Mouse (Mus musculus): ENCODE results near the gene Cox19. TPM values are rescaled to one million over a fixed set of nuclear protein-coding genes. Genes with fewer than 3 reads are reported as not detected.
A peak's percentile ranks its signal among the peaks of the same experiment; 100 is the strongest.
"Not testable (repeated sequence)": the region's sequence is repeated elsewhere in the genome, so short reads cannot be mapped to it uniquely, and the experiment has no call there.

The Cox19 gene
- polyA plus RNA-seq, 1 experiment from 2014 or later: 183 TPM

- Histone ChIP-seq H3K9me3 (ENCODE audit: control insufficient read depth, low read length) (no peaks in the 10 kb centered on the region), H3K27ac (ENCODE audit: low read length) (peak overlapping the region; percentile 85), H3K4me2 (ENCODE audit: low read depth, low read length) (no peak overlapping the region), H3K36me3 (ENCODE audit: control insufficient read depth, insufficient read depth, low read length) (peaks cover 29% of the 10 kb centered on the region), H3K4me3 (ENCODE audit: low read length) (no peak overlapping the region), H3K9ac (ENCODE audit: low read depth, low read length) (peak overlapping the region; percentile 35; the same call in 1 of the 2 replicates), H3K4me1 (ENCODE audit: control insufficient read depth, insufficient read depth, low read length) (peaks cover 8% of the 10 kb centered on the region; the same call in 1 of the 2 replicates), H3K27me3 (replicated peaks; ENCODE audit: control insufficient read depth, insufficient read depth, low read length) (no peaks in the 10 kb centered on the region)
- WGBS: 73% methylated on average over 13 of the region's 13 CpGs
- ATAC-seq: 0 out of 2 replicates have a peak, but pooled peaks have one; percentile 11
These were observed 13.3 kb downstream of the Cox19 start for GRCm38 (mm10) chr5:139337826-139338370.

DNA sequence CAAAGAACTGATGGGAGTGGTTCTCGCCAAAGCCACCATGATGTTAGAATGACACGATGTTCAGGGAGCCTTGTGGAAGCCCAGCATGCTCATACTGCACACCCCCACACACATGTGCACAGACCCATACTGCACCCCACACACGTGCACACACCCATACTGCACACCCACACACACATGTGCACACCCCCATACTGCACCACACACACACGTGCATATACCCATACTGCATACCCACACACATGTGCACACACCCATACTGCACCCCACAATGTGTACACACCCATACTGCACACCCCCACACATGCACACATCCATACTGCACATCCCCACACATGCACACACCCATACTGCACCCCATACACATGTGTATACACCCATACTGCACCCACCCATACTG is 15.6 kb downstream of the Cox19 start:
- Histone ChIP-seq H3K4me2 (ENCODE audit: low read depth, low read length) (no peak overlapping the region), H3K9me3 (ENCODE audit: control insufficient read depth, low read length) (no peaks in the 10 kb centered on the region), H3K36me3 (ENCODE audit: control insufficient read depth, insufficient read depth, low read length) (peaks cover 24% of the 10 kb centered on the region), H3K9ac (ENCODE audit: low read depth, low read length) (no peak overlapping the region), H3K27me3 (replicated peaks; ENCODE audit: control insufficient read depth, insufficient read depth, low read length) (no peaks in the 10 kb centered on the region), H3K4me3 (ENCODE audit: low read length) (no peak overlapping the region), H3K4me1 (ENCODE audit: control insufficient read depth, insufficient read depth, low read length) (peaks cover 17% of the 10 kb centered on the region), H3K27ac (ENCODE audit: low read length) (no peak overlapping the region)
- ATAC-seq: no peak
- 94% methylated on average over 4 of the region's 4 CpGs for WGBS

DNA sequence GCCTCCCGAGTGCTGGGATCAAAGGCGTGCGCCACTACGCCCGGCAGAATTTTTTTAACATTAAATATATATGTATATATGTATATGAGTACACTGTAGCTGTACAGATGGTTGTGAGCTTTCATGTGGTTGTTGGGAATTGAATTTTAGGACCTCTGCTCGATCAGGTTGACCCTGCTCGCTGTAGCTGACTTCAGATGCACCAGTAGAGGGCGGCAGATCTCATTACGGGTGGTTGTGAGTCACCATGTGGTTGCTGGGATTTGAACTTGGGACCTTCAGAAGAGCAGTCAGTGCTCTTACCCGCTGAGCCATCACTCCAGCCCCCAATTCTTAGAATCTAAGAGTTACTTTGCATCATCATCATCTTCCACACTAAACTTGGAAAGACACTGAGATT is 16.8 kb downstream of the Cox19 start:
- not testable (repeated sequence) for H3K9ac ChIP-seq (ENCODE audit: low read depth, low read length); H3K9me3 ChIP-seq (ENCODE audit: control insufficient read depth, low read length); H3K4me3 ChIP-seq (ENCODE audit: low read length); H3K4me2 ChIP-seq (ENCODE audit: low read depth, low read length); ATAC-seq; H3K27ac ChIP-seq (ENCODE audit: low read length); H3K27me3 ChIP-seq (replicated peaks; ENCODE audit: control insufficient read depth, insufficient read depth, low read length)
- Histone ChIP-seq H3K36me3 (ENCODE audit: control insufficient read depth, insufficient read depth, low read length) (peaks cover 12% of the 10 kb centered on the region), H3K4me1 (ENCODE audit: control insufficient read depth, insufficient read depth, low read length) (peaks cover 17% of the 10 kb centered on the region)
- 87% methylated on average over 10 of the region's 10 CpGs for WGBS

DNA sequence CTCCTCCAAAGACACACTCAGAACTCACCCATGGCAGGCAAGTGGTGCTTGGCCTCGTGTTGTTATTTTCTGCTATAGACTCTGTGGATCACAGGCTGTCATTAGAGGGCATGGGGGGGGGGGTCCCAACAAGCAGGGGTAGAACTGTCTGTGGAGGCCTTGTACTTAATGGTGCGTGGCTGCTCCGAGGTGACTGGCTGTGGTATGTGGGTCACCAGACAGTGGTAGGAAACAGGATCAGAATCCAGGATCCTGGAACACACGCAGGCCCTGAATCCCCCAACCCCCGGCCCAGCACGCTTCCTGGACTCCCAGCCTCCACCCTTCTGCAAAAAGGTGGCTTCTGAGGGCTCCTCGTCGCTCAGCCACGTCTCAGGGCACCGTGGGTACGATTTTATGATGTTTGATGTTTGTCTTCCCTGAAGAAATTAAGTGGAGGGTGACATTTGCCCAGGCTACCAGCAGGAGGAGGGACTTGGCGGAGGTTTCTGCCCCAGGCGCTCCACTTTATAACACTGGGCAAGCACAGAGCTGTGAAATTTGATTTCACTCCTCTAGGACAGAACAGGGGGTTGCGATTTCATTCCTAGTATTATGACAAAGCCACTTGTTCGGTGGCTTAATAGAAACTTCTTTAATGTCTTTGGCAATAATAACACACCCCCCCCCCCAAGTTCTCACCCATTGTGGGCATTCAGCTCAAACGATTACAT is 17.8 kb downstream of the Cox19 start:
- H3K4me3 ChIP-seq (ENCODE audit: low read length): no peak overlapping the region; the same call in 1 of the 2 replicates
- WGBS: 72% methylated on average over 16 of the region's 16 CpGs
- H3K27ac ChIP-seq (ENCODE audit: low read length): peak overlapping the region; percentile 94
- peak overlapping the region; percentile 41 for H3K4me2 ChIP-seq (ENCODE audit: low read depth, low read length)
- no peaks in the 10 kb centered on the region for H3K9me3 ChIP-seq (ENCODE audit: control insufficient read depth, low read length)
- no peaks in the 10 kb centered on the region for H3K27me3 ChIP-seq (replicated peaks; ENCODE audit: control insufficient read depth, insufficient read depth, low read length)
- peaks cover 13% of the 10 kb centered on the region for H3K4me1 ChIP-seq (ENCODE audit: control insufficient read depth, insufficient read depth, low read length)
- H3K36me3 ChIP-seq (ENCODE audit: control insufficient read depth, insufficient read depth, low read length): peaks cover 11% of the 10 kb centered on the region; the same call in 1 of the 2 replicates
- H3K9ac ChIP-seq (ENCODE audit: low read depth, low read length): peak overlapping the region; percentile 60
- ATAC-seq: no peak

DNA sequence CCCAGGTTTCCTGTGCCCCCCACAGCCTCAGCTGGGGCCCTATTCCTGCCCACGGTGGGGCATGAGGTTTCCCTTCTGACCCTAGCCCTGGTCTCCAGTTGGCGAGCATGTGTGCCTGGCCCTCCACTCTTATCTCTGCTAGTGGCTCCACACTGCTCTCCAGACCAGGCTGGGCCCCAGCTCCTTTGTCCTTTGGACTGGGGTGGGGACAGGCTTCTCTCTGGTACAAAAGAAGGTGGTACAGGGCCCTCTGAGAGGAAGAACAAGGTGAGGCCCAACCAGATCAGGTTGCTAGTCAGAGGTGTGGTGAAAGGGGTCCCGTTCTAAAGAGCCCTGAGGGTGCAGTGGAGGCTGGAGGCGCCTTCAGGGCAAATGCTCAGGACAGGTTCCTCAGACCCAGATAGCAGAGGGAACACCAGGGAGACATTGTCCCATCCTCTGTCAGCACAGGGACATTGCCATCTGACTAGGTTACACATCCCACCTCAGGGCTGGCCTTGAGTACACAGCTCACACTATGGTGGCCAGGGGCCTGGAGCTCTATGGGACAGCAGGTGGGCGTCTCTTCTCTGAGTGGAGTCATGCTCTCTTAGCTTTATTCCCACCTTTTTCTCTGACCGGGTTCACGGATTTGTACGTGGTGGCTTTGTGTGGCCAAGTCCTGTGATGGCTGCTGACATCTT is 18.5 kb downstream of the Cox19 start:
- no peaks in the 10 kb centered on the region for H3K27me3 ChIP-seq (replicated peaks; ENCODE audit: control insufficient read depth, insufficient read depth, low read length)

GRCm38 (mm10) chr5:139331742-139332141 is 19.5 kb downstream of the Cox19 start:
- H3K27ac ChIP-seq (ENCODE audit: low read length): peak overlapping the region; percentile 95
- peak overlapping the region; percentile 48 for H3K9ac ChIP-seq (ENCODE audit: low read depth, low read length)
- ATAC-seq: peak; percentile 51
- peaks cover 6% of the 10 kb centered on the region; the same call in 1 of the 2 replicates for H3K36me3 ChIP-seq (ENCODE audit: control insufficient read depth, insufficient read depth, low read length)
- H3K27me3 ChIP-seq (replicated peaks; ENCODE audit: control insufficient read depth, insufficient read depth, low read length): no peaks in the 10 kb centered on the region
- peaks cover 8% of the 10 kb centered on the region for H3K4me1 ChIP-seq (ENCODE audit: control insufficient read depth, insufficient read depth, low read length)
- H3K9me3 ChIP-seq (ENCODE audit: control insufficient read depth, low read length): no peaks in the 10 kb centered on the region
- WGBS: 13% methylated on average over 8 of the region's 8 CpGs
- no peak overlapping the region for H3K4me3 ChIP-seq (ENCODE audit: low read length)
- no peak overlapping the region for H3K4me2 ChIP-seq (ENCODE audit: low read depth, low read length)

More for the DNA sequence above, 18.5 kb downstream of the Cox19 start:
- Histone ChIP-seq H3K4me3 (ENCODE audit: low read length) (no peak overlapping the region; the same call in 1 of the 2 replicates), H3K9ac (ENCODE audit: low read depth, low read length) (peak overlapping the region; percentile 60), H3K4me2 (ENCODE audit: low read depth, low read length) (peak overlapping the region; percentile 41), H3K4me1 (ENCODE audit: control insufficient read depth, insufficient read depth, low read length) (peaks cover 8% of the 10 kb centered on the region), H3K27ac (ENCODE audit: low read length) (peak overlapping the region; percentile 95), H3K36me3 (ENCODE audit: control insufficient read depth, insufficient read depth, low read length) (peaks cover 11% of the 10 kb centered on the region; the same call in 1 of the 2 replicates), H3K9me3 (ENCODE audit: control insufficient read depth, low read length) (no peaks in the 10 kb centered on the region)
- ATAC-seq: peak; percentile 93
- 76% methylated on average over 8 of the region's 8 CpGs for WGBS

DNA sequence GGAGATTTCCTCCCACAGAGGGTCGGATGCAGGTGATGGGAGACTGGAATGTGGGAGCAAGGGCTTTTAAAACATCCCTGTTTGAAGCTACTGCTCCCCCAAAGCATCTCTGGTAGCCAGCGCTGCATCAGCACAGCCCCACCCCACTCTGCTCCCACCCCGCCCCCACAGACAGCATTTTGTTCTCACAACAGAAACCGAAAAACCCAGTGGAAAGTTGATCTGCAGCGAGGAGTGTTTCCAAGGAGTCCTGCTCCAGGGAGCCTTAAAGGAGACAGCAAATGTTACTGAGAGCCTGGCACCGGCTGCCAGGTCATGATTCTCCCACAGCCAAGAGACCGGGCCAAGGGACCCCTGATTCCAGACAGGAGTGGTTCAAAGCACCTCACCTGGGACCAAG is 20.5 kb downstream of the Cox19 start:
- H3K36me3 ChIP-seq (ENCODE audit: control insufficient read depth, insufficient read depth, low read length): peaks cover 5% of the 10 kb centered on the region; the same call in 1 of the 2 replicates
- H3K4me3 ChIP-seq (ENCODE audit: low read length): no peak overlapping the region
- no peak for ATAC-seq
- no peak overlapping the region for H3K27ac ChIP-seq (ENCODE audit: low read length)
- H3K9ac ChIP-seq (ENCODE audit: low read depth, low read length): 0 out of 2 replicates have a peak overlapping the region, but pooled peaks have one; percentile 37
- peaks cover 11% of the 10 kb centered on the region for H3K4me1 ChIP-seq (ENCODE audit: control insufficient read depth, insufficient read depth, low read length)
- 68% methylated on average over 7 of the region's 7 CpGs for WGBS
- H3K4me2 ChIP-seq (ENCODE audit: low read depth, low read length): no peak overlapping the region
- no peaks in the 10 kb centered on the region for H3K9me3 ChIP-seq (ENCODE audit: control insufficient read depth, low read length)
- 0 out of 2 replicates have a peak, but pooled peaks cover 3% of the 10 kb centered on the region for H3K27me3 ChIP-seq (replicated peaks; ENCODE audit: control insufficient read depth, insufficient read depth, low read length)

GRCm38 (mm10) chr5:139327634-139328020 is 23.6 kb downstream of the Cox19 start:
- Histone ChIP-seq H3K36me3 (ENCODE audit: control insufficient read depth, insufficient read depth, low read length) (no peaks in the 10 kb centered on the region), H3K4me2 (ENCODE audit: low read depth, low read length) (no peak overlapping the region), H3K27me3 (replicated peaks; ENCODE audit: control insufficient read depth, insufficient read depth, low read length) (peaks cover 17% of the 10 kb centered on the region; the same call in 1 of the 2 replicates), H3K4me3 (ENCODE audit: low read length) (no peak overlapping the region), H3K4me1 (ENCODE audit: control insufficient read depth, insufficient read depth, low read length) (peaks cover 29% of the 10 kb centered on the region), H3K9me3 (ENCODE audit: control insufficient read depth, low read length) (no peaks in the 10 kb centered on the region), H3K9ac (ENCODE audit: low read depth, low read length) (peak overlapping the region; percentile 29; the same call in 1 of the 2 replicates), H3K27ac (ENCODE audit: low read length) (no peak overlapping the region)
- 68% methylated on average over 7 of the region's 7 CpGs for WGBS
- no peak for ATAC-seq

DNA sequence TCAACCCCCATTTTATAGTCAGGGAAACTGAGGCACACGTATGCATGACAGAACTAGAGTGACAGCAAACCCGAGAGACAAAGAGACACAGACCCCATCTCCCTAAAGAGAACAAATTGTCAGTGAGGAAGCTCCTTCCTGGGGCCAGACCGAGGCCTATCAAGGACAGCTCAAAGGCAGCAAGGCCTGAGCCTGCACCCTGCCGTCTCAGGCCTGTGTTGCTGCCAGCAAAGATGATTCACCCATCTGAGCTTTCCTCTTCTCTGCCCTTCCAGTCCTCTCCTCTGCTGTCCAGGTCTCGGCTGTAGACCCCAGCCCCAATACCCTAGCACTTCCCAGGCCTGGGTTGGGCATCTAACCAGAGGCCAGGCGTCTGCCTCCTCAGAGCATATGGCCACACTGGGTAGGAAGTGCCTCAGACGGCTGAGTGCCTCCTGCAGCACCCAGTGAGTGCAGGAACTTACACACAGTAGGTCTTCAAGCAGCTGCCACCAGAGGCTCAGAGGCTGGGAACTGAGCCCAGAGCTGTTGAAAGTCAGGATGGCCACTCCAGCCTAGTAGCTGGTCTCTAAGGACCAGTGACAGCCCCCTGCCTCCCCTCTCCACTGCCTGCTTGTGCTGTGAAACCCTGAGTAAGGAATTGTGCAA is 24.1 kb downstream of the Cox19 start:
- ATAC-seq: no peak
- Histone ChIP-seq H3K27me3 (replicated peaks; ENCODE audit: control insufficient read depth, insufficient read depth, low read length) (peaks cover 17% of the 10 kb centered on the region; the same call in 1 of the 2 replicates), H3K9ac (ENCODE audit: low read depth, low read length) (peak overlapping the region; percentile 29; the same call in 1 of the 2 replicates), H3K27ac (ENCODE audit: low read length) (no peak overlapping the region), H3K9me3 (ENCODE audit: control insufficient read depth, low read length) (no peaks in the 10 kb centered on the region), H3K36me3 (ENCODE audit: control insufficient read depth, insufficient read depth, low read length) (no peaks in the 10 kb centered on the region), H3K4me3 (ENCODE audit: low read length) (no peak overlapping the region), H3K4me2 (ENCODE audit: low read depth, low read length) (no peak overlapping the region), H3K4me1 (ENCODE audit: control insufficient read depth, insufficient read depth, low read length) (peaks cover 29% of the 10 kb centered on the region)
- WGBS: 73% methylated on average over 7 of the region's 7 CpGs
